Mouse (Mus musculus) stomach, embryonic 16.5 days (tissue): ENCODE measurements at regions not wholly inside any gene's neighbourhood (a gene's known extent, or its start where the extent isn't known, plus 50 kb on each side); places are given as distances from the start of the nearest gene placed in this dataset.

Experiments
- ATAC-seq: fragments of 200-750 bp; cut with Nextera tagmentation; 2 replicates; pipeline ENCODE4 v1.8.0; 2017; ENCODE audit warnings: moderate number of reproducible peaks, moderate TSS enrichment; ENCODE audit not compliant: insufficient read depth, low FRiP score
- H3K27ac ChIP-seq: fragments of 300-500 bp; sonication (generic); 2 replicates; pipeline ENCODE4 v1.5.1; 2014; ENCODE audit warnings: low read length
- H3K27me3 ChIP-seq: fragments of 300-500 bp; sonication (generic); 2 replicates; pipeline ENCODE4 v1.6.1; 2014; ENCODE audit warnings: low read length, control low read depth, mixed read lengths; ENCODE audit not compliant: control insufficient read depth, insufficient read depth
- H3K36me3 ChIP-seq: fragments of 300-500 bp; sonication (generic); 2 replicates; pipeline ENCODE4 v1.6.1; 2014; ENCODE audit warnings: low read length; ENCODE audit not compliant: control insufficient read depth, insufficient read depth
- H3K4me1 ChIP-seq: fragments of 300-500 bp; sonication (generic); 2 replicates; pipeline ENCODE4 v1.6.1; 2014; ENCODE audit warnings: low read length, control low read depth, mixed read lengths; ENCODE audit not compliant: control insufficient read depth, insufficient read depth
- H3K4me2 ChIP-seq: fragments of 300-500 bp; sonication (generic); 2 replicates; pipeline ENCODE4 v1.6.1; 2014; ENCODE audit warnings: low read depth, low read length, mixed read lengths
- H3K4me3 ChIP-seq: fragments of 300-500 bp; sonication (generic); replicated peaks from 2 replicates; pipeline ENCODE4 v1.5.1; 2014; ENCODE audit warnings: mild to moderate bottlenecking, low read length
- H3K9ac ChIP-seq: fragments of 300-500 bp; sonication (generic); 2 replicates; pipeline ENCODE4 v1.6.1; 2014; ENCODE audit warnings: low read length
- H3K9me3 ChIP-seq: fragments of 300-500 bp; sonication (generic); replicated peaks from 2 replicates; pipeline ENCODE4 v1.6.1; 2016; ENCODE audit warnings: low read length, control low read depth; ENCODE audit not compliant: control insufficient read depth
- WGBS: fragments of 180-500 bp; shearing (Covaris S2); extraction: QIAGEN DNeasy Blood & Tissue Kit; methylation state at CpG from one replicate; pipeline ENCODE4 v1.1.7; 2014; 5-methylcytosine and 5-hydroxymethylcytosine counted together

DNA sequence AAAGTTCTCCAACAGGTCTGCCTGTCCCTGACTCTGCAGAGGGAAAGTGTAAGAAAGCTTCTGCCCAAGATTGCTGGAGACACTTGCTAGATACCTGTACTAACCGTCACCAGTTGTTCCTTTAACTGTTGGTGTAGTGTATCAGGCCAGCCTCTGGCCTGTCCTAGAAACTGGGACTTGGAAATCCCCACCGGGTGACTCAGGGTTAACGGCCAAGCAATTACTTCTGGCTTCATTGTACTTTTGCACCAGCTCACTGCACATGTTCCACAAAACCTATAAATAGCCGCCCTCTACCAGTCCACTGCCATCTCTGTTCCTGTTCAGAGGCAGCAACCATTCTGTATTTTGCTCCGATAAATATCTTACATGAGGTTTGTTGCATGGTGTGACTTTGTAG is 247.5 kb downstream of the Zfp619 start:
- 80% methylated on average over 5 of the region's 5 CpGs for WGBS

GRCm38 (mm10) chr7:39773291-39773690 is 255.7 kb downstream of the Zfp619 start:
- Histone ChIP-seq H3K4me2 (no peak overlapping the region), H3K27ac (no peak overlapping the region), H3K9me3 (no peaks in the 10 kb centered on the region), H3K9ac (no peak overlapping the region), H3K36me3 (no peaks in the 10 kb centered on the region), H3K4me1 (no peaks in the 10 kb centered on the region), H3K27me3 (no peaks in the 10 kb centered on the region), H3K4me3 (no peak overlapping the region)
- no peak for ATAC-seq
- 89% methylated on average over 6 of the region's 6 CpGs for WGBS

More for the DNA sequence above, 247.5 kb downstream of the Zfp619 start:
- no peak overlapping the region for H3K4me2 ChIP-seq
- no peaks in the 10 kb centered on the region for H3K4me1 ChIP-seq
- H3K27ac ChIP-seq, result no peak overlapping the region
- no peaks in the 10 kb centered on the region for H3K36me3 ChIP-seq
- H3K9ac ChIP-seq, result no peak overlapping the region
- H3K9me3 ChIP-seq, result no peaks in the 10 kb centered on the region
- H3K27me3 ChIP-seq, result no peaks in the 10 kb centered on the region
- no peak overlapping the region for H3K4me3 ChIP-seq
- ATAC-seq, result no peak

- no peak overlapping the region for H3K27ac ChIP-seq
- no peaks in the 10 kb centered on the region for H3K27me3 ChIP-seq
- 77% methylated on average over 4 of the region's 4 CpGs for WGBS
- H3K9ac ChIP-seq, result no peak overlapping the region
- H3K4me2 ChIP-seq, result no peak overlapping the region
- H3K4me3 ChIP-seq, result no peak overlapping the region
- H3K36me3 ChIP-seq, result no peaks in the 10 kb centered on the region
- no peaks in the 10 kb centered on the region for H3K4me1 ChIP-seq
- no peaks in the 10 kb centered on the region for H3K9me3 ChIP-seq
- no peak for ATAC-seq
Observed at GRCm38 (mm10) chr7:39789321-39789720, 271.8 kb downstream of the Zfp619 start.

DNA sequence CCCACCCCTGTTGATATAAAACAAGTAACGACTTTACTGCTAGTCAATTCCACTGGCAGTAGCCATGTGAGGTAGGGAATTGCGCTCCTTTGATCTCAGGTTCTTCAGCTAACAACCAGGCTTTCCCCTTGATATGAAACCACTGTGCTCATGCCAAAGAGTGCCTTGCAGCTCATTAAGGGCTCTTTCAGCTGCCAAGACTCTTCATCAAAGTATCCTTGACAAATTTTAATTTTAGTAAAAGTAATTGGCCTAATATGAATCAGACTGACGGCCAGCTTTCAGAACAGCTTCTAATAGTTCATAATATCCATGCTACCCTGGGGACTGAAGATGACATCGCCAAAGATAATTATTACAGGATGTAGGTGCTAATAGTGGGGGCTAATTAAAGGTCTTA is 272.3 kb downstream of the Zfp619 start:
- no peak overlapping the region for H3K4me2 ChIP-seq
- no peak overlapping the region for H3K9ac ChIP-seq
- no peak overlapping the region for H3K4me3 ChIP-seq
- H3K36me3 ChIP-seq, result no peaks in the 10 kb centered on the region
- H3K27me3 ChIP-seq, result no peaks in the 10 kb centered on the region
- no peak overlapping the region for H3K27ac ChIP-seq
- H3K4me1 ChIP-seq, result no peaks in the 10 kb centered on the region
- H3K9me3 ChIP-seq, result no peaks in the 10 kb centered on the region
- WGBS, result 86% methylated on average over 4 of the region's 4 CpGs
- no peak for ATAC-seq

- Histone ChIP-seq H3K4me3 (no peak overlapping the region), H3K27me3 (no peaks in the 10 kb centered on the region), H3K9ac (no peak overlapping the region), H3K4me2 (no peak overlapping the region), H3K27ac (no peak overlapping the region), H3K4me1 (no peaks in the 10 kb centered on the region), H3K36me3 (no peaks in the 10 kb centered on the region), H3K9me3 (no peaks in the 10 kb centered on the region)
- 87% methylated on average over 3 of the region's 3 CpGs for WGBS
- ATAC-seq, result no peak
Observed at GRCm38 (mm10) chr7:39794751-39795150, 277.2 kb downstream of the Zfp619 start.

DNA sequence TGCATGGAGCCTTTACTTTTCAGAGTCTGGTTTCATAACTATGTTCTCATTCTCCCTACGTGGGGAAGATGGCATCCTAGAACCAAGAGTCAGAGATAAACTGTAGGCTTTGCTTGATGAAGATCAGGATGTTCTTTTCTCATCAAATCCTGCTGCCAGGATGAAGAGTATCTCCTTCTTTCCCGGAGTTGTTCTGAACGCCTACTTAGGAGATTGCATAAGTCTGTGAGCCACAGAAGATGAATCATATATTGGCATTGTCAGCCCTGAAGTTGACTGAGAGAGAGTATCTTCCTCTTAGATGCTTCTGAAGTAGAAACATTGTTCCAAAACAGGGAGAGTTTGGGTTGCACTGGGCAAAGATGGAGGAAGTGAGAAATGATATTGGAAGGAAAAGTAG is 286.7 kb downstream of the Zfp619 start:
- H3K9ac ChIP-seq, result no peak overlapping the region
- no peaks in the 10 kb centered on the region for H3K36me3 ChIP-seq
- no peak overlapping the region for H3K4me2 ChIP-seq
- no peaks in the 10 kb centered on the region for H3K9me3 ChIP-seq
- ATAC-seq, result no peak
- WGBS, result 74% methylated on average over 3 of the region's 3 CpGs
- no peak overlapping the region for H3K27ac ChIP-seq
- H3K4me3 ChIP-seq, result no peak overlapping the region
- H3K27me3 ChIP-seq, result no peaks in the 10 kb centered on the region
- H3K4me1 ChIP-seq, result no peaks in the 10 kb centered on the region

GRCm38 (mm10) chr7:39818036-39818435 is 300.5 kb downstream of the Zfp619 start:
- H3K36me3 ChIP-seq, result no peaks in the 10 kb centered on the region
- no peak overlapping the region for H3K4me2 ChIP-seq
- no peaks in the 10 kb centered on the region for H3K4me1 ChIP-seq
- H3K4me3 ChIP-seq, result no peak overlapping the region
- H3K27me3 ChIP-seq, result no peaks in the 10 kb centered on the region
- ATAC-seq, result no peak
- no peak overlapping the region for H3K9ac ChIP-seq
- WGBS, result 55% methylated on average over 3 of the region's 3 CpGs
- no peaks in the 10 kb centered on the region for H3K9me3 ChIP-seq
- no peak overlapping the region for H3K27ac ChIP-seq

GRCm38 (mm10) chr7:39822550-39823178 is 305.1 kb downstream of the Zfp619 start:
- no peak overlapping the region for H3K4me2 ChIP-seq
- 79% methylated on average over 4 of the region's 4 CpGs for WGBS

GRCm38 (mm10) chr7:39828378-39828777 is 310.8 kb downstream of the Zfp619 start:
- H3K36me3 ChIP-seq, result no peaks in the 10 kb centered on the region
- no peak overlapping the region for H3K27ac ChIP-seq
- no peak for ATAC-seq
- no peak overlapping the region for H3K4me3 ChIP-seq
- no peak overlapping the region for H3K4me2 ChIP-seq
- no peaks in the 10 kb centered on the region for H3K9me3 ChIP-seq
- no peak overlapping the region for H3K9ac ChIP-seq
- 50% methylated on average over 6 of the region's 6 CpGs for WGBS
- H3K4me1 ChIP-seq, result no peaks in the 10 kb centered on the region
- H3K27me3 ChIP-seq, result no peaks in the 10 kb centered on the region

More at GRCm38 (mm10) chr7:39822550-39823178, 305.1 kb downstream of the Zfp619 start:
- Histone ChIP-seq H3K27me3 (no peaks in the 10 kb centered on the region), H3K36me3 (no peaks in the 10 kb centered on the region), H3K9me3 (no peaks in the 10 kb centered on the region), H3K4me3 (no peak overlapping the region), H3K4me1 (no peaks in the 10 kb centered on the region), H3K9ac (no peak overlapping the region), H3K27ac (no peak overlapping the region)
- ATAC-seq, result no peak
